Mouse (Mus musculus): ENCODE measurements around the gene Mettl8. TPM values are rescaled to one million over a fixed set of nuclear protein-coding genes. Genes with fewer than 3 reads are reported as not detected.

The Mettl8 gene
- polyA plus RNA-seq, 1 experiment from 2014 or later: 11.2 TPM

GRCm38 (mm10) chr2:71082416-71082815 lies 27.0 kb upstream of the Mettl8 start:
- Histone ChIP-seq H3K36me3 (ENCODE audit: control insufficient read depth, insufficient read depth, low read length) (peaks cover 6% of the 10 kb centered on the region; the same call in 1 of the 2 replicates), H3K9ac (ENCODE audit: low read depth, low read length) (no peak overlapping the region), H3K4me3 (ENCODE audit: low read depth, low read length) (no peak overlapping the region), H3K27me3 (ENCODE audit: control insufficient read depth, insufficient read depth, low read depth, low read length) (no peaks in the 10 kb centered on the region), H3K9me3 (replicated peaks; ENCODE audit: control insufficient read depth, low read length, poor library complexity, severe bottlenecking) (no peaks in the 10 kb centered on the region), H3K4me1 (ENCODE audit: control insufficient read depth, insufficient read depth, low read length) (no peaks in the 10 kb centered on the region), H3K4me2 (ENCODE audit: low read length) (no peak overlapping the region), H3K27ac (ENCODE audit: low read length) (no peak overlapping the region)
- WGBS: 92% methylated on average over 7 of the region's 7 CpGs
- no peak for ATAC-seq

GRCm38 (mm10) chr2:71073828-71074227 lies 18.4 kb upstream of the Mettl8 start:
- Histone ChIP-seq H3K27me3 (ENCODE audit: control insufficient read depth, insufficient read depth, low read depth, low read length) (no peaks in the 10 kb centered on the region), H3K4me2 (ENCODE audit: low read length) (no peak overlapping the region), H3K27ac (ENCODE audit: low read length) (no peak overlapping the region), H3K4me3 (ENCODE audit: low read depth, low read length) (no peak overlapping the region), H3K4me1 (ENCODE audit: control insufficient read depth, insufficient read depth, low read length) (no peaks in the 10 kb centered on the region), H3K9ac (ENCODE audit: low read depth, low read length) (no peak overlapping the region), H3K9me3 (replicated peaks; ENCODE audit: control insufficient read depth, low read length, poor library complexity, severe bottlenecking) (no peaks in the 10 kb centered on the region), H3K36me3 (ENCODE audit: control insufficient read depth, insufficient read depth, low read length) (peaks cover 3% of the 10 kb centered on the region; the same call in 1 of the 2 replicates)
- WGBS: 94% methylated on average over 3 of the region's 3 CpGs
- no peak for ATAC-seq

- H3K4me2 ChIP-seq (ENCODE audit: low read length): no peak overlapping the region
- no peaks in the 10 kb centered on the region for H3K9me3 ChIP-seq (replicated peaks; ENCODE audit: control insufficient read depth, low read length, poor library complexity, severe bottlenecking)
- H3K4me3 ChIP-seq (ENCODE audit: low read depth, low read length): no peak overlapping the region
- H3K9ac ChIP-seq (ENCODE audit: low read depth, low read length): no peak overlapping the region
- H3K27ac ChIP-seq (ENCODE audit: low read length): no peak overlapping the region
- H3K4me1 ChIP-seq (ENCODE audit: control insufficient read depth, insufficient read depth, low read length): no peaks in the 10 kb centered on the region
- WGBS: 91% methylated on average over 3 of the region's 3 CpGs
- H3K27me3 ChIP-seq (ENCODE audit: control insufficient read depth, insufficient read depth, low read depth, low read length): no peaks in the 10 kb centered on the region
- H3K36me3 ChIP-seq (ENCODE audit: control insufficient read depth, insufficient read depth, low read length): peaks cover 3% of the 10 kb centered on the region; the same call in 1 of the 2 replicates
- ATAC-seq: no peak
Measured at GRCm38 (mm10) chr2:71073330-71073729, 17.9 kb upstream of the Mettl8 start.

GRCm38 (mm10) chr2:71071601-71072000 lies 16.2 kb upstream of the Mettl8 start:
- H3K27ac ChIP-seq (ENCODE audit: low read length): no peak overlapping the region
- no peaks in the 10 kb centered on the region for H3K27me3 ChIP-seq (ENCODE audit: control insufficient read depth, insufficient read depth, low read depth, low read length)
- no peaks in the 10 kb centered on the region for H3K36me3 ChIP-seq (ENCODE audit: control insufficient read depth, insufficient read depth, low read length)
- no peak overlapping the region for H3K4me2 ChIP-seq (ENCODE audit: low read length)
- H3K4me3 ChIP-seq (ENCODE audit: low read depth, low read length): no peak overlapping the region
- no peaks in the 10 kb centered on the region for H3K4me1 ChIP-seq (ENCODE audit: control insufficient read depth, insufficient read depth, low read length)
- H3K9ac ChIP-seq (ENCODE audit: low read depth, low read length): no peak overlapping the region
- no peaks in the 10 kb centered on the region for H3K9me3 ChIP-seq (replicated peaks; ENCODE audit: control insufficient read depth, low read length, poor library complexity, severe bottlenecking)
- 92% methylated on average over 4 of the region's 4 CpGs for WGBS
- no peak for ATAC-seq

GRCm38 (mm10) chr2:71056115-71056835 lies 892 bp upstream of the Mettl8 start:
- H3K27ac ChIP-seq (ENCODE audit: low read length): peak overlapping the region; percentile 88
- ATAC-seq: no peak
- 0 out of 2 replicates have a peak, but pooled peaks cover 4% of the 10 kb centered on the region for H3K36me3 ChIP-seq (ENCODE audit: control insufficient read depth, insufficient read depth, low read length)
- peak overlapping the region; percentile 64 for H3K4me2 ChIP-seq (ENCODE audit: low read length)
- no peaks in the 10 kb centered on the region for H3K9me3 ChIP-seq (replicated peaks; ENCODE audit: control insufficient read depth, low read length, poor library complexity, severe bottlenecking)
- peaks cover 10% of the 10 kb centered on the region for H3K4me1 ChIP-seq (ENCODE audit: control insufficient read depth, insufficient read depth, low read length)
- peak overlapping the region; percentile 77 for H3K9ac ChIP-seq (ENCODE audit: low read depth, low read length)
- peak overlapping the region; percentile 57 for H3K4me3 ChIP-seq (ENCODE audit: low read depth, low read length)
- WGBS: 12% methylated on average over 21 of the region's 21 CpGs
- H3K27me3 ChIP-seq (ENCODE audit: control insufficient read depth, insufficient read depth, low read depth, low read length): no peaks in the 10 kb centered on the region

GRCm38 (mm10) chr2:71054716-71055115 lies 667 bp downstream of the Mettl8 start:
- no peak for ATAC-seq

GRCm38 (mm10) chr2:71050511-71050910 lies 4.9 kb downstream of the Mettl8 start:
- H3K4me3 ChIP-seq (ENCODE audit: low read depth, low read length): no peak overlapping the region

More at GRCm38 (mm10) chr2:71054716-71055115, 667 bp downstream of the Mettl8 start:
- 44% methylated on average over 9 of the region's 9 CpGs for WGBS
- H3K4me2 ChIP-seq (ENCODE audit: low read length): peak overlapping the region; percentile 83
- peak overlapping the region; percentile 57 for H3K4me3 ChIP-seq (ENCODE audit: low read depth, low read length)
- H3K9me3 ChIP-seq (replicated peaks; ENCODE audit: control insufficient read depth, low read length, poor library complexity, severe bottlenecking): no peaks in the 10 kb centered on the region
- peaks cover 10% of the 10 kb centered on the region for H3K4me1 ChIP-seq (ENCODE audit: control insufficient read depth, insufficient read depth, low read length)
- peak overlapping the region; percentile 69 for H3K9ac ChIP-seq (ENCODE audit: low read depth, low read length)
- H3K36me3 ChIP-seq (ENCODE audit: control insufficient read depth, insufficient read depth, low read length): 0 out of 2 replicates have a peak, but pooled peaks cover 3% of the 10 kb centered on the region
- no peaks in the 10 kb centered on the region for H3K27me3 ChIP-seq (ENCODE audit: control insufficient read depth, insufficient read depth, low read depth, low read length)
- H3K27ac ChIP-seq (ENCODE audit: low read length): no peak overlapping the region

GRCm38 (mm10) chr2:71048896-71049295 lies 6.5 kb downstream of the Mettl8 start:
- no peaks in the 10 kb centered on the region for H3K27me3 ChIP-seq (ENCODE audit: control insufficient read depth, insufficient read depth, low read depth, low read length)
- H3K9me3 ChIP-seq (replicated peaks; ENCODE audit: control insufficient read depth, low read length, poor library complexity, severe bottlenecking): no peaks in the 10 kb centered on the region
- no peak overlapping the region for H3K9ac ChIP-seq (ENCODE audit: low read depth, low read length)
- no peaks in the 10 kb centered on the region for H3K36me3 ChIP-seq (ENCODE audit: control insufficient read depth, insufficient read depth, low read length)
- no peak overlapping the region for H3K27ac ChIP-seq (ENCODE audit: low read length)
- ATAC-seq: no peak
- WGBS: 80% methylated on average over 12 of the region's 12 CpGs
- no peak overlapping the region for H3K4me2 ChIP-seq (ENCODE audit: low read length)
- no peaks in the 10 kb centered on the region for H3K4me1 ChIP-seq (ENCODE audit: control insufficient read depth, insufficient read depth, low read length)
- no peak overlapping the region for H3K4me3 ChIP-seq (ENCODE audit: low read depth, low read length)

More at GRCm38 (mm10) chr2:71050511-71050910, 4.9 kb downstream of the Mettl8 start:
- H3K9me3 ChIP-seq (replicated peaks; ENCODE audit: control insufficient read depth, low read length, poor library complexity, severe bottlenecking): no peaks in the 10 kb centered on the region
- H3K9ac ChIP-seq (ENCODE audit: low read depth, low read length): no peak overlapping the region
- H3K27me3 ChIP-seq (ENCODE audit: control insufficient read depth, insufficient read depth, low read depth, low read length): no peaks in the 10 kb centered on the region
- H3K27ac ChIP-seq (ENCODE audit: low read length): no peak overlapping the region
- 93% methylated on average over 7 of the region's 7 CpGs for WGBS
- peaks cover 10% of the 10 kb centered on the region for H3K4me1 ChIP-seq (ENCODE audit: control insufficient read depth, insufficient read depth, low read length)
- H3K36me3 ChIP-seq (ENCODE audit: control insufficient read depth, insufficient read depth, low read length): no peaks in the 10 kb centered on the region
- no peak overlapping the region for H3K4me2 ChIP-seq (ENCODE audit: low read length)
- ATAC-seq: no peak

GRCm38 (mm10) chr2:71046751-71047320 lies 8.5 kb downstream of the Mettl8 start:
- no peaks in the 10 kb centered on the region for H3K4me1 ChIP-seq (ENCODE audit: control insufficient read depth, insufficient read depth, low read length)
- no peak overlapping the region for H3K9ac ChIP-seq (ENCODE audit: low read depth, low read length)
- no peak overlapping the region for H3K4me2 ChIP-seq (ENCODE audit: low read length)
- H3K27me3 ChIP-seq (ENCODE audit: control insufficient read depth, insufficient read depth, low read depth, low read length): no peaks in the 10 kb centered on the region
- no peak overlapping the region for H3K27ac ChIP-seq (ENCODE audit: low read length)
- no peak for ATAC-seq
- no peaks in the 10 kb centered on the region for H3K36me3 ChIP-seq (ENCODE audit: control insufficient read depth, insufficient read depth, low read length)
- WGBS: 80% methylated on average over 6 of the region's 6 CpGs
- H3K9me3 ChIP-seq (replicated peaks; ENCODE audit: control insufficient read depth, low read length, poor library complexity, severe bottlenecking): no peaks in the 10 kb centered on the region
- no peak overlapping the region for H3K4me3 ChIP-seq (ENCODE audit: low read depth, low read length)
